Mouse (Mus musculus) forelimb bud, embryonic 11.5 days (tissue): Measurements from ENCODE around the gene Nkx2-1.

ENCODE experiments used
- DNase-seq: peaks from one replicate; pipeline ENCODE4 v3.0.0-alpha.2; 2012; ENCODE audit warnings: low read depth, low spot score

Gene Nkx2-1

DNA sequence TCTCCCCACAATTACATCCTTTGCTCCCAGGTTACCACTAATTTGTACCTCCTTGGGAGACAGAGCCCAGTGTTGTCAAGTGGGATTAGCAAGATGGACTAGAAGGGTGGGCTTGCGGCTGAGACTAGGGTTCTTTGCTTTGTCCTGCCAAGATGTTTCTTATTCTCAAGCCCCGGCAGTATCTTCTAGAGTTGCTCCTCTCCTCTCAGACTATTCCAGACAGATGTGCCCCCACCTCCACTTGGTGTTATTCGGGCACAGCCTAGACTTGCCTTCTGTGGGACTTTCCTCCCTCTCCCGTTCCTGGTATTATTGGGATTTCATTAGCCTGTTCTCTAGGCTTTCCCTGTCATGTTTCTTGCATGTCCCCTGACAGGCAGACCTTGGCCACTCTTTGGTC lies 14.5 kb downstream of the Nkx2-1 start:
- DNase-seq = no peak

DNA sequence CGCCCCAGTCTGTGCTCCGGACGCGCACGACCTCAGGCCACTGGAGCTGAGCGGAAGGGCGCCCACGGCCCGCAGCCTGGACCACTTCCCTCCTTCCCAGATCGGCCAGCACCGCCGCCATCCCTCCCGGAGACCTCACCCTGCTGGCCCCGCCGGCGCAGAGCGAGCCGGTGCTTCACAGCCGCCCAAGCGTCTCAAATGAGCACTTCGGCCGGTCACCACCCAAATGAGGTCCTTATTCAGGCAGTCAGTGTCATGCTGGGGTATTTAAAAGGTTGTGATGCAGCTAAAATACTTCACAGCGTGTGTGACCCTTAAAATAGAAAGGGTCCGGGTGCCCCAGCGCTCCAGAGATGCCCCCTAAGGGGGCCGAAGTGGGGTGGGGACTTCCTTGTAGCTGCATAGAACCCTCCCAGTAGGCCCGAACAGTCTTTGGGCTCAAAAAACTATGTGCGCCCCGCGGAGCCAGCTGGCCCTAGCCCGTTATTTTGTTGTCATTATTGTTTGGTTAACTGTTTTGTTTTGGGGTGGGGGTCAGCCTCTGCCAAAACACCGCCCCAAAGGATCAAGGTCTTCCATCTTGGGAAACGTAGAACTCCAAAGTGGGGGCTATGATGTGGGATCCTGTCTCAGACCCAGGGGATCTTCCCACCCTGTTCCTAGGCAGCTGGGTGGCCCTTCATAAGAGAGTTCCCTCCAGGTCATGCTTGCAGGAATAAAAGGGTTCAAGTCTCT lies 15.4 kb downstream of the Nkx2-1 start:
- no peak for DNase-seq

DNA sequence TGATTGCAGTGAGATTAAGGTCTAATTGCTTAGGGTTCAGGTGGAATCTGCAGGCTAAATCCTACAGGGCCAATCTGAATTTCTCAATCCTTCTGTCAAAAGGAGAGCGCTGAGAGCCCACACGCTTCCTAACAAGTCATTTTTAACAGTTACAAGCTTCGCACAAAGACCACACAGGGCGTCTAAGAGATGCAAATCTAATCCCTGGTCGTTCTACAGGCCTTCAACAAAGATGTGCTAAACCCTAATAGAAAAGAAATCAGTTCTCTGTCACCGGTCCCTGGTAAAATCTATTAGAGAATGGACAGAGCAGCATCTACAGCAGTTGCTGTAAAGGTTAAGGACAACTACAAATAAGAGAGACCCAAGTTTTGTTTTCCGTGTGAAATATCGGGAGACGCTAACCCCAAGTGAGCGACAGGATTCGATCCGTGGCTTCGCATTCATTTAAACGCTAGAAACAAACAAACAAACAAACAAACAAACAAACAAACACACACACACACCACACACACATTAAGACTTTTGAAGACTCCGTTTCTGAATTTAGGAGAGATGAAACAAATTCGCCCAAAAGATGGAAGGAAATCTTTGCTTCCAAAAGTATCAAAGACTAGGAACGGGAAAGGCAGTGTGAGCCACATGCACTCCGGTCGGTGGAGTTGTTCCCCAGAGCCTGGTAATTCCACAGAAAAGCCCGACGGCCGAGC lies 16.2 kb downstream of the Nkx2-1 start:
- DNase-seq = no peak

DNA sequence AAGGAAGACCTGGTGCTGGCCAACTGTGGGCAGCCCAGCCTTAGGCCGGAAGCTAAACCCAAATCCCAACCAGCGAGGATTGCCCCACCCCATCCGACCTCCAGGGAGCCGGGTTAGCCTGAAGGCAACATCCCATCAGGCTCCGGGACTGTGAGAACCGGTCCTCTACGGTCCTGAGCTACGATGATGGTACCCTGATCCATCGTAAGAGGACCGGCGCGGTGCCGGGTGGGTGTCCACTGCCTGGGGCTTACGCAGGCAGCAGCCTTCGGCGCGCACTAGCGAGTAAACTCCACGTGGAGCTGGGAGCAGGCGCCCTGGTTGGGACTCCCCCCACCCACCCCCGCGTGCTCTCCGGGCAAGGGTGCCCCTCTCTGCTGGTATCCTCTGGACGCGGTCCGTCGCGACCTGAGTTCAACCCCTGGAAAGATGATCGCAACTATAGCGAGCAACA lies 16.9 kb downstream of the Nkx2-1 start:
- DNase-seq = no peak

DNA sequence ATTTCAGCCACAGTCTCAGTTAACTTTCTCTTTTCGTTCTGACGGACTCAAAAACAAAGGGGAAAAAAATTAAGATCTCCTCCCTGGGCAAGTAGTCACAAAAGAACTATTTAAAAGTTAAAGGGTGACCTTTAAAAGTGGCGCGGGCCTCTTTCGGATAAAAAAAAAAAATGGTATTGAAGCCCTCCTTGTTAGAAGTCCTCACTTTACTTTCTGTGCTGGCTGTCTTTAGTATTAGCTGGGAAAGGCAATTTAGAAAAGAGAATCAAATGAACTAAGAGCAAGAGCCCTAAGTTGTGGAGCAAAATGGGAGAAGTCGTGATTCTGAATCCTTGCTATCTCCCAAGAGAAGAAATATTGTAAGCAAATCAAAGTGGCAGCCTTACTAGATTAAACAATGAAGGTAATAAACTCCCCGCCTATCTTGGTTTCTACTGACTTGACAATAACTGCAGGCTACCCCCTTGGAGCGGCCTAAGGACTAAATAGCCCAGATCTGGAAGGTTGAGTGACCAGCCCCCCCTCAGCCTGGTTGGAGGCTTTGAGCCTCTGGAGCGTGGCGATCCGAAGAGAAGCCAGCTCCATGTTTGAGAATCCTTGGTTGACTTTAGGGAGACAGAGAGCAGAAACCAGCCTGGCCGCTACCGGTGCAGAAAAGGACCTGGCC lies 17.5 kb downstream of the Nkx2-1 start:
- DNase-seq = no peak

DNA sequence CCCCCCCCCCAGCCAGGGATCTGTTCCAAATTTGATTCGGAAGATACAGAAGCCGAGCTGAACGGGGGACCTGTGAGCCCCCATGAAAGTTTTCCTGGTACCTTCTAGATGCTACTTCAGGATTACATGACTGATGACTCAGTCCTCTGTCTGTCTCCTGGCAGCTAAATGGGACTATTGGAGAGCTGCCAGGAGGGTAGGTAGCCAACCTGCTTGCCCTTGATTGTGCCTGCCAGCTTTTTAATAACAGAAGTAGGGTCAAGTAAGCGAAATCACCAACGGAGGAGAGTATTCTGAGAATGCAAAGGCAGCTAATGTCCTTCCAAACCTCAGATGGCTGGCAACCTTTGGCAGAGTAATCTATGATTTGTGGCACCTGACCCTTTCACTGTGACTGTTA lies 18.5 kb downstream of the Nkx2-1 start:
- no peak for DNase-seq

DNA sequence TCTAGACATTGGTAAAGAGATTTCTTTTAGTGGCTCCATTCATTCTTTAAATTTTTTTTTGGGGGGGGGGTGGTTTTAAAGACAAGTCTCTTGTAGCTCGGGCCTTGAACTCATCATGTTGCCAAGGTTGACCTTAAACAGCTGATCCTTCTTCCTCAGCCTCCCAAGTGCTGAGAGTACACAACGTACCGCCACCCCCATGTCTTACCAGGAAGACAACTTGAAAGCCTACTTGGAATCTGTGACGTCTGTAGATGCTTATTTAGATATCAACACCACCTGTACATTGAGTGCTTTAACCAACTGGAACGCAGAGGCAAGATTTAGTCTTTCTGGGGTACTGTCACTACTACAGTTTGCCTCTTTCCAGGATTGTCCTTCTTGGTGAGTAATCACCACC lies 21.9 kb downstream of the Nkx2-1 start:
- DNase-seq = no peak

DNA sequence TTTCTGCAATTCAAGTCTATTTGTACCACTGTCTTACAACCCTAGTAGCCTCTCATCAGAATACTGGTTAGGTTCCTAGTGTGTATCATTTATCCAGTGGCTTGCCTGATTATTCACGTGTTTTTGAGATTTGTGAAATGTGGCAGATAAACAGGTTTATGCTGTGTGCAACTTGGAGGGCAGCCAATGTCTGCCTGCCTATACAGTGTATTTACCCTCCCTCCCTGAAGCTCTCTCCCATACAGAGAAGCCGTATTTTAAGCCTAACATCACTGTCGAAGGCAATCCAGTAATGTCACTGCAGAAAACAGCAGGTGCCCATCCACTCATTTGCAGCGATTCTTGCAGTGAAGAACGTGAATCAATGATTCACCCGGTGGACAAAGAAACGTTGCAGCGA lies 28.3 kb downstream of the Nkx2-1 start:
- no peak for DNase-seq

DNA sequence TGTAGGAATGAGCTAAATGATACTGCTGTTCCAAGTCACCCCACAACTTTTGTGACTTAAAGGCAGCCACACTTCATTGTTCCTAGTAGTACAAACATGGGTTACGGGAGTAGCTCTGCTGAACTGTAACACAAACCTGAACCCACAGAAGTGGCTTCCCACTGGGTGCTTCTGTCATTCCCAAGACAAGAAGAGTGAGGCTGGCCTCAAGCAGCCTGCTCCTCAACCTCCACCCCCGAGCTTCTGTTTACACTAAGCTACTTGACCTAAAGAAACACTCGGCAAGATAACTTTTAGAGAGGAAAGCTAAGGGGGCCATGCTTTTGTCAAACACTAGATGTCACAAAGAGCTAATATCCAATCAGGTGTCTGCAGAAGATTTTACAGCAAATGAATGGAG lies 49.7 kb downstream of the Nkx2-1 start:
- DNase-seq = no peak

DNA sequence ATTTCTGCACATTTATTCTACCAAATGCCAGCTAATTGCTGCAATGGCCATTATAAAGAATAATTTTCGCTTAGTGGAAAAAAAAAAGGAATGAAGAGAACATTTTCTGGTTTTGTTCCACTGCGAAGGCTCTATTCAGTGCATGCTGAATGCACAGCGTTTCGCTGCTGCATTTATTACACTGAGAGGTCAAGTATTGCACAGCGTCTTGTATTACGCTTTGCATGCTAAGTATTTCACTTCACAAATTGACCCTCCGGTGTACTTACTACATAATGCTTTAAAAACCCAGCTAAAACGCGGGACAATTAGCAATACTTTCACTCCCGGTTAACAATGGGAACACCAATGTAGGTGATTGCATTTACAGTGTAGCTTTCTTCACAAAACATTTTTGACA lies 54.1 kb downstream of the Nkx2-1 start:
- no peak for DNase-seq
